Mouse (Mus musculus) cortical plate, adult 2 months (tissue): Measurements from ENCODE around the gene Usp5.

Experiments
- CTCF ChIP-seq: fragments of 200-500 bp; IDR thresholded peaks from 2 replicates; pipeline ENCODE4 v1.5.1; 2011; ENCODE audit warnings: mild to moderate bottlenecking, control low read depth, low read length; ENCODE audit not compliant: insufficient read depth; ENCODE audit errors: extremely low read depth
- POLR2A ChIP-seq: fragments of 200-500 bp; IDR thresholded peaks from 2 replicates; pipeline ENCODE4 v1.6.1; 2011; ENCODE audit warnings: mild to moderate bottlenecking, low read length, control low read depth; ENCODE audit not compliant: insufficient read depth; ENCODE audit errors: extremely low read depth

- TF ChIP-seq POLR2A: no peak
- TF ChIP-seq CTCF: no peak
These were observed 39.8 kb downstream of the Usp5 start for GRCm38 (mm10) chr6:124789519-124789918.
